Mouse (Mus musculus) gastrocnemius, adult 8-10 months (tissue): ENCODE measurements around the gene Llgl2. TPM values are rescaled to one million over a fixed set of nuclear protein-coding genes. Genes with fewer than 3 reads are reported as not detected.
"Not testable (repeated sequence)": the region's sequence is repeated elsewhere in the genome, so short reads cannot be mapped to it uniquely, and the experiment has no call there.

Experiments
- DNase-seq, 2 experiments: peaks; one replicate each; pipeline ENCODE4 v3.0.0; 2022; ENCODE audit warnings: low spot score in 2 of 2
- total RNA-seq, 4 experiments: library from RNA; stranded (reverse); gene quantifications; 2 replicates each; pipeline ENCODE4 v1.2.4; 2022

Gene Llgl2
- total RNA-seq, 4 experiments from 2014 or later = 6.6 to 20.8 (median 9.5) TPM

DNA sequence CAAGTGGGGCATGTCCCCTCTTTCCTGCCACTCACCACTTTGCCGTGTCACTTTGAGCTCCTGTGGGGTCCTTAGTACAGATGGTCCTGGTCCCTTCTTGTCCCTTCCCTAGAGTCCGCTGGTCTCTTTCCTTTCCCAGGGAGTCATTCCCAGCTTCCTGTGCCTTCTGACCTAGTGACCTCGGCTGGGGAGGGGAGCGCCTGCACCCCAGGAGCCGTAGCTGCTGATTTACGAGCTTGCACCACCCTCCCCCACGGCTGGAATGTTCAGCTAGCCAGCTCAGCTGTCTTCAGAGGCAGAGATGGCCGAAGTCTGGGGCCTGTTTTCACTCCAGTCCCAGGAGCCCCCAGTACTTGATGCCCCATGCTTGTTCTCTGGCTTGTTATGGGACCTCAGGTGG lies 8.7 kb downstream of the Llgl2 start:
- DNase-seq = peak; percentile 33 to 49

GRCm38 (mm10) chr11:115833021-115833513 lies 9.2 kb downstream of the Llgl2 start:
- DNase-seq = no peak

DNA sequence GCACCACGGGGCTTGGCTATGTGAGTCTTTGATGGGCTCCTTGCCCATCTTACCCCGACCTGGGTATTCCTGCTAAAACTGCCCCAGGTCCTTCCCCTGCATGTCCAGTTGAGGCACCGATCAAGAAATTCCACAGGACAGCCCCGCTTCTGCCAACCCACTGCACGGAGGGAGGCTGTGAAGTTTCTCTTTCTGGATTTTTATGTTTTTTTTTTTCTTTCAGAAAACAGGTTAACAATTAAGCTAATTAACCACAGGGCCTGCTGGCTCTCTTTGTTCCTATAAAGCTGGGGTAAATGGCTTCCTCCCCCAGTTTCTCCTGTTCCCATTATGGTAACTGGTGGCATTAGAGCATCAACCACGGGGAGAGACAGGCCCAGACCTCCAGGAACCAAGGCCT lies 10.2 kb downstream of the Llgl2 start:
- DNase-seq = no peak

DNA sequence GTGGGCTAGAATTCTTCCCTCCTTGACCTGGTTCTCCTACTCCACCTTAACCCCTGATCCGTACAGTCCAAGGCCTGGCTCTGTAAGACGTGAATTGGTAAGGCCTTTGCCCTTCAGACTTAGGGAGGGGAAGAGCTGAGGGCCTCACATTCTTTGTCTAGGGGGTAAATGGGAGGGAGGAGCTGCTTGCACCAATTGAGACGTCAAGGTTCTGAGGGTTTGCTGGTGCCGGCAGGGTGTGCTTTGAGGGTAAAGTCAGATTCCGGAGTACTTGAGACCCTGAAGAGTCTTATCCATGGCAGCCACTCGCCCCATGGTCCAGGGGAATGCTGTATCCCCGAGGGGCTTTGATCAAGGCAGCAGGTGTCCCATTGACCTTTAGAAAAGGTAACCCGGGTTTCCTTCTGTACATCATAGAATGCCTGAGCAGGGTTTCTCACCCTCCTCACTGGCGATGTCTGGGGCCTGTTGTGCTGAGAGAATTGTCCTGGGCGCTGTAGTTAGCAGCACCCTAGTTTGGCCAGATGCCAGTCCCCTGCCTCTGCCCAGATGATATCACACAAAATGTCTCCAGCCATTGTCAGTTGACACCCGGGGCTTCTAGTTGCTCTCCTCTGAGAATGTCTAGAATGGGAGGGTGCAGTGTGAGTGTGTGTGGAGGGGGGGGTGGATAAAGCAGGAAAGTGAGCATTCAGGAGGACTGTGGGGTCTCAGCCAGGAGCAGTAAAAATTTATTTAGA lies 13.0 kb downstream of the Llgl2 start:
- no peak for DNase-seq

- DNase-seq = no peak
Observed at GRCm38 (mm10) chr11:115837606-115838345, 13.9 kb downstream of the Llgl2 start.

- DNase-seq = peak; percentile 48 to 66
Observed at GRCm38 (mm10) chr11:115838895-115839311, 15.1 kb downstream of the Llgl2 start.

GRCm38 (mm10) chr11:115839732-115840131 lies 15.9 kb downstream of the Llgl2 start:
- no peak for DNase-seq

DNA sequence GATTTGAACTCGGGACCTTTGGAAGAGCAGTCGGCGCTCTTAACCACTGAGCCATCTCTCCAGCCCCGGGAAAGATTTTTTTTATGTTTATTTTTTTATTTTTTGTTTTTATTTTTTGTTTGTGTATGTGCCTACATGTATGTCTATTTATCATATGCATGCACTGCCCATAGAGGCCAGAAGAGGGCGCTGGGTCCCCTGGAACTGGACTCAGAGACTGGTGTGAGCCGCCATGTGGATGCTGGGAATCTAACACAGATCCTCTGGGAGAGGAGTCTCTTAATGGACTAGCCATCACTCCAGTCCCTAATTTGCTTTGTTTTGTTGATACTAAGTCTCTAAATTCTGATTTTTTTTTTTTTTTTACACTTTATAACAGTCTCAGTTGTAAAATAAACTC lies 17.2 kb downstream of the Llgl2 start:
- DNase-seq = no peak

DNA sequence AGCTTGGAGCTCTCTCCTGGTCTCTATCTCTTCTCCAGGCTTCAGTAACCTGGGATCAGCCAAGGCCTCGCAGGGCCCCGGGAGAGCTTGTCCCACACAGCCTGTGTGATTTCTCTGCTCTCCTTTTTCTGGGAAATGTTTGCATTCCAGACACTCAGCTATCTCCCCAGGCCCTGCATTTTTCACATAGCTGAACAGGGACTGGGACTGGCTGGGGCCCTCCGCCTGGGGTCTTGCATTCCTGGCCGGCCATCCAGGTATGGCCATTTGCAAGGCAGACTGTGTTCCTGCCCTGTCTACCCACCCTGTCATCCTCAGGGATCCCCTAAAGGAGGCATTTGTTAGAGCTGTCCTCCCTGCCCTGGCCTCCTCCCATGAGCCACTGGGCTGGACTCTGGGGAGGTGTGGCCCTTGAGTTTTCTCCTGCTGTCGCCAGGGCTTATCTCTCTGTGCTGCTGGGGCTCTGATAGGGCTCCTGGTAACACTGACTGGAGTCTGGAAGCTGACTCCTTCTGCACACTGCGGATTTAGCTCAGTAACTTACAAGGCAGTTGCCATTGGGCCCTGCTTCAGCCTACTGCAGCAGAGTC lies 18.2 kb downstream of the Llgl2 start:
- no peak for DNase-seq

DNA sequence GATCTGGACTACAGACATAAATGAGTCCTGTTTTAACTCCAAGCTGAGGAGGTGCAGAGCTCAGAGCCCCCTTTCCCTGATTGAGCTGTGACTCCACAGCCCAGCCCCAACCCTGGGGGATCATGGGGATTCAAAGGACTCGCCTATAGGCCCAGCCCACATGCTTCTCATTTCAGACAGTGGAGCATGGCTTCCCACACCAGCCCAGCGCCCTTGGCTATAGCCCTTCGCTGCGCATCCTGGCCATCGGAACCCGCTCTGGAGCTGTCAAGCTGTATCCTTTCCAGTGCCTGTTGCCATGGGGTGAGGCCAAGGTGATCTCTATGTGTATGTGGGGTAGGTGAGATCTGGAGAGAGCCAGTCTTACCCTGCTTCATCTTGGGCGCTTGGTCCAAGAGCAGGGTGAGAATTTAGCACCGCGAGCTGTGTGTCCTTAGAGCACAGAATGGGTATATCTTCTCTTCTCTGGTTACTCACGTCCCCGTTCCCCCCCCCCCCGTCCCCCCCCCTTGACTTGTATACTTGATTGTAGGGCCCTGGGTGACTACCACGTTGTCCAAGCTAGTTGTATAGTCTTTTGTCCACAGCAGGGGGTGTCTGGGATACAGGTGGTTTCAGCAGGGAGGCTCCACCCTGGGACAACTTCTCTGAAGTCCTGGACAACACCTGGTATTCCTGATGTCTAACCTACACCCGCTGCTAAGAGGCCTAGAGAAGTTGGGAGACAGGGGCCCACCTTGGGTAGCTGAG lies 19.5 kb downstream of the Llgl2 start:
- no peak for DNase-seq

- DNase-seq = no peak
Observed at GRCm38 (mm10) chr11:115843891-115844239, 20.0 kb downstream of the Llgl2 start.

- DNase-seq = no peak
Observed at GRCm38 (mm10) chr11:115844240-115844639, 20.4 kb downstream of the Llgl2 start.

DNA sequence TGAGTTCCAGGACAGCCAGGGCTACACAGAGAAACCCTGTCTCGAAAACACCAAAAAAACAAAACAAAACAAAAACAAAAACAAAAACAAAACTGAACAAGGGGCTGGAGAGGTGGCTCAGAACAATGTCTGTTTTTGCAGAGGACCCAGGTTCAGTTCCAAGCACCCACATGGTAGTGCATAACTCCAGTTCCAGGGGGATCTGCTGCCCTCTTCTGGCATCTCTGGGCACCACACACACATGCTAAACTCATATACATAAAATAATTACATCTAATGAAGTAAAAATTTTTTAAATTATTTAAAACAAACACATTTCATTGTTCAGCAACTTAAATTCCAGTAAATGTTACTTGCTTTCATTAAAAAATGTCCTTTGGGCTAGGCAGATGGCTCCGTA lies 22.0 kb downstream of the Llgl2 start:
- no peak for DNase-seq

GRCm38 (mm10) chr11:115854674-115855073 lies 30.8 kb downstream of the Llgl2 start:
- DNase-seq = no peak

DNA sequence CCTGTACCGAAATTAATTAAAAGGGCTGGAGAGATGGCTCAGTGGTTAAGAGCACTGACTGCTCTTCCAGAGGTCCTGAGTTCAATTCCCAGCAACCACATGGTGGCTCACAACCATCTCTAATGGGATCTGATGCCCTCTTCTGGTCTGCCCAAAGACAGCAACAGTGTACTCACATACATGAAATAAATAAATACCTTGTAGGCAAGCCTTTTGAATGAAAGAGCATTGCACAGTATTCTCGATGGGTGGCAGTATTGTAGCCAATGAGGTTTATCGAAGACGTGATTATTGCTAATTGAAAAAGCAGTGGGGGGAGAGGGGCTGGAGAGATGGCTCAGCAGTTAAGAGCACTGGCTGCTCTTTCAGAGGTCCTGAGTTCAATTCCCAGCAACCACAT lies 33.3 kb downstream of the Llgl2 start:
- DNase-seq = not testable (repeated sequence)

GRCm38 (mm10) chr11:115857936-115858335 lies 34.1 kb downstream of the Llgl2 start:
- no peak for DNase-seq

DNA sequence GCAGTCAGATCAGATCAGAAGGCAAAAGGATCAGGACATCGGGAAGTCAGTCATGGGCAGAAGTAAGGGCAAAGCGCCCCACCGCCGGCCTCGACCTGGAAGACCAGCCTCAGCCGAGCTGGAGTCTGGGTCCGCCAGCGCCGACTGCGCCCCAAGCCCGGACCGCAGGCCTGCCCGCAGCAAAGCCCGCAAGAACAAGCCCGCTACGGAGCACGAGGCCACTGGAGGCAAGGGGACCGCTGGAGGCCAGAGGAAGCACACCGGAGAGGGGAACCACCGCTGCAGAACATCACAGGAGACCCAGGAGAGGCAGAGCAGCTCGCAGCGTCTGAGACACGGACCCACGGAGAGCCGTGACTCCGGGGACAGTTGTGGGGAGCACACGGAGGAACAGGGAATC lies 34.5 kb downstream of the Llgl2 start, which contains the start of gene Myo15b:
Myo15b (plus strand) TSS at position 53 of the 400 bp plus-strand sequence.
- DNase-seq = no peak

- peak; percentile 83 to 84 for DNase-seq
Observed at GRCm38 (mm10) chr11:115859143-115859945, 35.5 kb downstream of the Llgl2 start.

DNA sequence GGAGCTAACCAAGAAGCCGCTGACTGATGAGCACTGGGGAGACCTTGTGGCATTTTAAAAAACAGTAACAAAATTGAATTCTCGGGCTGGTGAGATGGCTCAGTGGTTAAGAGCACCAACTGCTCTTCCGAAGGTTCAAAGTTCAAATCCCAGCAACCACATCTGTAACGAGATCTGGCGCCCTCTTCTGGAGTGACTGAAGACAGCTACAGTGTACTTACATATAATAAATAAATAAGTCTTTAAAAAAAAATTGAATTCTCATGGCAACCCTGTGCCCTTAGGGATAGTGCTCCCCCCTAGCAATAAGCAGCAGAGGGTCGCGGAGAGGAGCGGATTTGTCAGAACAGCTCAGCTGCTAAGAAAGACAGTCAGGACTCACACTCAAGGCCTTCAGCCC lies 40.0 kb downstream of the Llgl2 start:
- DNase-seq = no peak

DNA sequence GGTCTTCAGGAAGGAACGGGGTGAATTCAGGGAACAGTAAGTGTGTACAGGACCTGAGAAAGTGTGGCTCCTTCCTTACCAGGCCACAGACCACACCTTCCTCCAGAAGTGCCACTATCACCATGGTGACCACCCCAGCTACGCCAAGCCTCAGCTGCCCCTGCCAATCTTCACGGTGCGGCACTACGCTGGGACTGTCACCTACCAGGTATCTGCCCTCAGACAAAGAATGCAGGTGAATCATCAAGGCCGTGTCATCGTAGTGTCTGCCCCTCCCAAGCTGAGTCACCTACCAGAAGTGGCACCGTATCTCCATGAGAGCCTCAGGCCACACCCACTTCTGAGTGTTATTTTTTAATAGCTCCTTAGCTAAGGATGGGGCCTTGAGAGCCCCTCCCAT lies 45.5 kb downstream of the Llgl2 start:
- DNase-seq = no peak

DNA sequence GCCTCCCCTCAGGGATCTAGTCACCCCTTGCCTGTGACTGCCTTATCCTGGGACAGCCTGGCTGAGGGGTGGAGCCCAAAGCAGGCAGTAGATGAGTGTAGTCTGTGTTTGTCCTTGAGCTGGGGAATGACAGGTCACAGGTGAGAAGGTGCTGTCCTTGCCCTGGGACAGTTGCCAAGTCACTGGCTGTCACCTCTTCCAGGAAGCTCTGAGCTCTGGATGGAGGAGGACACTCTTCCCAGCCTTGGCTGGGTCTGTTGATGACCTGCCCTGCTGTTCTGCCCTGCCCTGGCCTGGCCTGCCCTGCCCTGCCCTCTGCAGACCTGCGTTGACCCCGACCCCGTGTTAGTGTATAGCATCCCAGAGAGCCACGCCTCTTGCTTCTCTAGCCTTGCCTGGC lies 48.6 kb downstream of the Llgl2 start:
- no peak for DNase-seq
